In genomic region chr11:90814471-90814870, GRCm38 (mm10) we compare ENCODE assay signal across 22 mouse cellular contexts.
"Had no signal": no experiment of that assay in that cellular context is flagged by ENCODE, and none has a peak within 500 bp of the region (broad histone marks: within the 10 kb centered on the region; RNA-seq: fewer than 3 reads in every experiment).

No protein-coding gene starts in this region.

- H3K9me3 ChIP-seq: lung, embryonic 15.5 days; midbrain, embryonic 13.5 days; neural tube, embryonic 13.5 days; neural tube, embryonic 15.5 days; stomach, embryonic 15.5 days had no signal

- H3K4me3 ChIP-seq: lung, embryonic 15.5 days; midbrain, embryonic 13.5 days; myocyte; neural tube, embryonic 13.5 days; neural tube, embryonic 15.5 days; stomach, embryonic 15.5 days had no signal

- H3K9ac ChIP-seq: liver, embryonic 14.5 days; lung, embryonic 15.5 days; midbrain, embryonic 13.5 days; neural tube, embryonic 13.5 days; neural tube, embryonic 15.5 days; stomach, embryonic 15.5 days had no signal

- H3K4me2 ChIP-seq: lung, embryonic 15.5 days; midbrain, embryonic 11.5 days; midbrain, embryonic 13.5 days; neural tube, embryonic 13.5 days; neural tube, embryonic 15.5 days; stomach, embryonic 15.5 days had no signal

- H3K4me1 ChIP-seq: lung, embryonic 15.5 days; midbrain, embryonic 13.5 days; neural tube, embryonic 13.5 days; neural tube, embryonic 15.5 days; stomach, embryonic 15.5 days had no signal

- H3K27ac ChIP-seq: liver, embryonic 14.5 days; lung, embryonic 15.5 days; midbrain, embryonic 13.5 days; neural tube, embryonic 13.5 days; neural tube, embryonic 15.5 days; stomach, embryonic 15.5 days; stomach, postnatal 0 days had no signal

- DNase-seq: lung, adult 18-20 months; lung, postnatal 14 days; lung, postnatal 4 days; retina, postnatal 1 day; right cerebral cortex, adult 18-20 months; right cerebral cortex, postnatal 25 days; right cerebral cortex, postnatal 4 days; spleen, adult 18-20 months; thymus, adult 2 months; thymus, postnatal 25 days; thymus, postnatal 4 days had no signal

- H3K36me3 ChIP-seq: lung, embryonic 15.5 days; midbrain, embryonic 13.5 days; neural tube, embryonic 13.5 days; neural tube, embryonic 15.5 days; stomach, embryonic 15.5 days had no signal

- ATAC-seq: lung, postnatal 0 days; midbrain, embryonic 13.5 days; midbrain, embryonic 16.5 days had no signal

- H3K27me3 ChIP-seq: lung, embryonic 15.5 days; midbrain, embryonic 13.5 days; neural tube, embryonic 13.5 days; neural tube, embryonic 15.5 days; stomach, embryonic 15.5 days had no signal
